Mouse (Mus musculus) CH12.LX (cell line): ENCODE results near the gene Cnn2.

Experiments
- KAT2A ChIP-seq: IDR thresholded peaks from 2 replicates; pipeline ENCODE4 v1.6.1; 2012; ENCODE audit warnings: low read length, improper control_type of control experiment, inconsistent platforms; ENCODE audit not compliant: insufficient replicate concordance
- POLR2A ChIP-seq: IDR thresholded peaks from 2 replicates; pipeline ENCODE4 v1.6.1; 2011; ENCODE audit warnings: low read depth, mild to moderate bottlenecking, improper control_type of control experiment, low read length
- TCF12 ChIP-seq: IDR thresholded peaks from 2 replicates; pipeline ENCODE4 v1.6.1; 2014; ENCODE audit warnings: low read depth, mild to moderate bottlenecking, inconsistent platforms, low read length, improper control_type of control experiment
- UBTF ChIP-seq: IDR thresholded peaks from 2 replicates; pipeline ENCODE4 v1.6.1; 2012; ENCODE audit warnings: low read depth, mild to moderate bottlenecking, inconsistent platforms, low read length, improper control_type of control experiment, moderate library complexity

- TF ChIP-seq UBTF (no peak), TCF12 (no peak), KAT2A (no peak), POLR2A (no peak)
Observed at GRCm38 (mm10) chr10:80035686-80036085, 47.3 kb downstream of the Cnn2 start.
